Mouse (Mus musculus) gastrocnemius, adult 8-10 months (tissue): ENCODE results near the gene Ston2. TPM values are rescaled to one million over a fixed set of nuclear protein-coding genes. Genes with fewer than 3 reads are reported as not detected.
A peak's percentile ranks its signal among the peaks of the same experiment; 100 is the strongest.

Experiments
- DNase-seq, 2 experiments: peaks; one replicate each; pipeline ENCODE4 v3.0.0; 2022; ENCODE audit warnings: low spot score in 2 of 2
- total RNA-seq, 4 experiments: library from RNA; stranded (reverse); gene quantifications; 2 replicates each; pipeline ENCODE4 v1.2.4; 2022

Gene Ston2
- total RNA-seq, 4 experiments from 2014 or later = 51.5 to 79.1 (median 69.6) TPM

DNA sequence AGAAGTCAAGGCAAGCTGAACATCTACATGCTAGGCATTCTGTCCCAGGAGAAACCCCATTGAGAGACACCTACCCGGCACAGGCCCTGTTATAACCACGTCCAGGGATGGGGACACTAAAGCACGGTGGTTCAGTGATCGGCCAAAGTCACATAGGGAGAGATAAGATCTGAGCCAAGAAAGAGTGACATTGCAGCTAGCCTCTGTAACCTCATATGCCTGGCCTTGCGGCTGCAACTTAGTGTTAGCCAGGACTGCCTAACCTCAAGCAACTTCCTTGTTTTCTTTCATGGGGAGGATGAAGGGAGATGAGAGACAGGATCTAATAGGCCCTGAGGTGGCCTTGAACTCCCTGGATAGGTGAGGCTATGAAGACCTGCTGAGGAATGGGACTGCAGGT lies 122.8 kb downstream of the Ston2 start:
- no peak for DNase-seq

DNA sequence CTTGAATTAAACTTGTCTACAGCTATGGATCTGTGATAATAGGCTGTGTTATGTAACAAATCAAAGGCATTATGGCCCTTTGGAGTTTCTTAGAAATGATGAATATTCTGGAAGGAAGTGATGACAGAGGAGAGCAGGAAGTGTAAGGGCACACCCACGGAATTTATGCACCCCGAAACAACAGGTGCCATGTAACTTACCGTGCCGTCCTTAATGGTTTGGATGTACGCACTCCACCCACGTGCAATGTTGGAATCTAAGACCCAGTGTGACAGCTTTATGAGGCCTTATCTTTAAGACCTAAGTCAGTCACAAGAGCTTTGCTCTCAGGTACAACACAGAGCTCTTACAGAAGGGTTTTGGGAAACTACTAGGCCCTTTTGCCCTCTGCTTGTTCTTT lies 124.9 kb downstream of the Ston2 start:
- DNase-seq = no peak

DNA sequence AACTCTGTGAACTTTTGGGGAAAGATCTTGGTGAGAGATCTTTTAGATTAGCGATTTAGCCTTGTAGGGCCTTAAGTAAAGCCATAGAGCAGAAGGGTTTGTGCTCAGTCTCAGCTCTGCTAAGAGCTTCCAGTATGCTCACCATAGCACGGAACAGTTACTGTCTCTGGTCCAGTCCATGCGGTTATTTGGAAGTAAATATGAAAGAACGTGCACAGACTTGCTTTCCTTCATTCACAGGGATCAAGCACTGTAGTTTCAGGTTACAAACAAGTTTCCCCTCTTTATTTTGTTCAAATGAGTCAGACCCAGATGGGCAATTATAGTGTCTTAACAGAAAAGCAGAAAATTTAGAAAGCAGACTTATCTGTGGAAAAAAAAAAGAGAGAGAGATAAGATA lies 125.3 kb downstream of the Ston2 start:
- DNase-seq = no peak

DNA sequence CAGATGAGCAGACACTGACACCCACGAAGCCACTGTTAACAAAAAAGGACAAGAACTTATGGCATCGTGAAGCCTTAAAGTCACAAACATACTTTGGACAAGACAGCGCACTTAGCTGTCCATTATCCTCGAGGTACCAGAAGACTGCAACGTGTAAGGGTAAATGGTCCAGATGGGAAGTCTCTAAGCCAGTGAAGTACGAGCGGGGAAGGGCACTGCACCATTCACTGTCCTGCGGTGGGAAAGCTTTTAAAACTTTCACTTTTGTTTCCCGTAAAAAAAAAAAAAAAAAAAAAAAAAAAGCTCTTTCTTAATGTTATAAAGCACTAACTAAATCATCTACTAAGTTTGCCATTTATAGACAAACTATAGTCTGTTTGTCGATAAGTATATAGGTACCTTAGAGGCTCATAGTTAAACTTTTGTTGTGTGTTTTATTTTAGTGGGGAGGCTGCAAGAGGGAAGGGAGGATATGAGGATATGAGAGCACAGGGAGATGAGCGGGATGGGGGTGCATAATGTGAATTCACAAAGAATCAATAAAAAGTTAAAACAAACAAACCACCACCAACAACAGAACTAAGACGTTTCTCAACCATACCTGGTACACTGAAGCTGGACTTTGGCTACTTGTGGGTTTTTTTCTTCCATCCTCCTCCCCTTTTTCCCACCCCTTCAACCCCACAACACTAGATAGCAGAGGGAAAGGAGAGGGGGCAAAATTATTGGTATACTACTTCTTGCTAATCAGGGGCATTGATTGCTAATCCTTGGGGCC lies 127.4 kb downstream of the Ston2 start:
- DNase-seq = no peak

DNA sequence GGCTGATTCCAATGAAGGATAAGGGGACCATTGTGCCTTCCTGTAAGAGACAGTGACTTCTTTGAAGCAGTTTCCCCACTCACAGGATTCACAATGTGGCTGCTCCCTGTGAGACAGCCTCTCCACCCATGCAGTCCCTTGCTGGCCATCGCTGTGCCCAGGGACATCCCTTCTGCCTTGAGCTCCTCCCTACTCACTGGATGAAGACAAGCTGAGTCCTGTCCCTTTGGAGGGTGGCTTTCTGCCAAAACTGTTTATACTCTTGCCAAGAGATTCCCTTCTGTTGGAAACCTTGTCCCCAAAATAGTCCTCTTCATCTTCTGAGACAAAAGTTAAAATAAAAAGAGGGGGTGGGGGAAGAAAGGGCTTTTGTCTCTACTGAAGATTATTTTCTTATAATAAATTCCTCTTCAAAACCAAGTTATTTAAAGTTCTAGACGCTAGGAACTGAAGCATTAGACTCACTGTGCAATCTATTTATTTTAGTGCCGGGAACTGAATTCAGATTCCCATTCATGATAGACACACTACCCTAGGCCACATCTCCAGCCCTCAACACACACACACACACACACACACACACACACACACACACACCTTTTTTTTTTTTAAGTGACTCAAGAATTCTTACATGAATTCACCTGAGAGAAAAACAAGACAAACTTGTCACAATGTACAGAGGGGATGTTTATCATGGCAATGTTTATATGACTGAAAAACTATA lies 133.6 kb downstream of the Ston2 start:
- no peak for DNase-seq

DNA sequence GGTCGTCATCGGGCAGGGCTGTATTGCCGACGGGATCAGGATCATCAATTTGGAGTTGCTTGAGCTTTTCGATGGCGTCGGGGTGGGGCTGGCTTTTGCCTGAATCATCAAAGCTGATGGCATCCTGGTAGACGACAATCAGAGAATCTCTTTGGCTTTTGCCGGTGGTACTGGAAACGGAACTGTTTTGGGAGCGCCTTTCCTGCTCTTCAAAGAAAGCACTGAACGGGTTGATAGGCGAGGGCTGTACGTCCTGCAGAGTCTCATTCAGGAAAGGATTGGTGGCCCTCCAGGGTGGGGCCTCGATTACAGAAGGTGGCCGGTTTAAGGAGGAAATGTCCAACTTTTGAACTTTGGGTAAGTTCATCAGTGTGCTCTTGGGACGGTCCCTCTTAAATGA lies 139.8 kb downstream of the Ston2 start:
- no peak for DNase-seq

DNA sequence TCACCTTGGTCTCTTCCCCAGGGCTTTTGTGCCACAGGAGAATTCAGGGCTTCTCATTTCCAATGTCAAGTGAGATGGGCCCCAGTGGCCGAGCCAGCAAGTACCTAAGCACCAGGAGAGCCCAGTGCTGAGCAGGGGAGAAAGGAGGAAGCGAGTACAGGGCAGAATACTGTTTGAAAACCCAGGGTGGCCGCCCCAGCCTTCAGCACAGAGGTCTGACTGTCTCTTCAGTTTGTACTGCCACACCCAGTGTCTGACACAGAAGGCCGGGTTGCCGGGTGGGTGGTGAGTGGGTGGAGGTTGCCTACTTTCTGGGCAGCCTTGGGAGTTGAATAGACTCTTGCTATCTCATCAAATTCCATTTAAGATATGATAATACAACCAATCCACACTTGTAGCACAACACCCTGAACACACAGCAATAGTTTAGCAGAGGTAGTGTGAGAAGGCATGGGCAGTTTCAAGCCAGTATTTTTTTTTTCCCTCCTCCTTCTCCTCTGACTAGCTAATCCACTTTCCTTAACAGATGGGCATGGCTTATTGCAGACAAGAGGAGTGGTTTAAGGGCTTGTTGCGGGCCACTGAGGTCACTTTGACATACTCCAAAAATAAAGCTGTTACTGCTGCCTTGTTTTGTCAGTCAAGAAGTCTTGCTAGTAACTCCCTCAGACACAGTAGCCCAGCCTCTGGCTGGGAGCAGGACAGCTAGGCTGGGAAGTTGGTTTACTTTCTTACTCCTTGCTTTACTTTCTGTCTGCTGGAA lies 142.6 kb downstream of the Ston2 start:
- DNase-seq = no peak

DNA sequence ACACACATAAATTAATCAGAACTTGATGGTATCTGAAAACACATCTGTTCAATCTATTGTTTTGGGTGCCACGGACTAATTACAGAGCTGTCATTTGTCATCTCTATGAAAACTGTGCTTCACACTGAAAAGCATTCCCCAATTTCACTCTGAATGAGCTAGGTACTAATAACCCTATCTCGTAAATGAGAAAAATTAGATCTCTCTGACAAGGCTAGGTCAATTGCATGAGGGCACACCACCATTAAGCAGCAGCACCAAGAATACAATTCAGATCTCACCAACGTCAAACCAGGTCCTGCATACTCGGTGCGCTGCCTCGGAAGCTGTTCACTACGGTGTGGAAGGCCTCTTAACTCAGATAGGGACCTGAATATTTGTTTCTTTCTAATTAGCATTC lies 145.0 kb downstream of the Ston2 start:
- DNase-seq = no peak

DNA sequence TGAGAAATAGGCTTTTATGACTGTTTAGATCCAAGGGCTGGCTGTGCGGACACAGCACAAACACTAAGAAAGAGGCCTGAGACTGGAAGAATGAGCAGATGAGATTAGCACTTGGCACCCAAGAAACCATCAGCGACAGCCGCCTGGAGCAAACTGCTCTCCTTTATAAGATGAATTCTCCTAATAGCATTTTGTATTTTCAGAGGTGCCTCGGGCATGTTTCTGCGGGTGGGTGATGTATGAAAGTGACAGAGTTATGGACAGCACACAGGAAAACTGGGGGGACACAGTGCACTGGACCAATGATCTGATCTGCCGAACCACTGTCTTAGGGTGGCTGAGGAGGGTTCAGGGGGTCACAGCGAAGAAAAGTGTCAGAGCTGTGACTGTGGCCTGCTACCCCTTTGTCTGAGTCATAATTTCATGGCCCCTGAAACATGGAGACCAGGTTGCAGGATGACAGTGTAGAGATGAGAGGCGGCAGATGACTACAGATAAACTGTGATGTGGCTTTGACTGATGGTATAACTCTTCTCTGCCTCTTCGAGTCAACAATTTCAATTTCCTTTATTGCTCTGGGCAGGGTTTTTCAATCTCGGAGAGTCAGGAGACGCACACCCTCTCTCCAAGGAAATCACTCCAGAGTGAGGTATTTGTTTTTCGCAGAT lies 145.6 kb downstream of the Ston2 start:
- DNase-seq = no peak

DNA sequence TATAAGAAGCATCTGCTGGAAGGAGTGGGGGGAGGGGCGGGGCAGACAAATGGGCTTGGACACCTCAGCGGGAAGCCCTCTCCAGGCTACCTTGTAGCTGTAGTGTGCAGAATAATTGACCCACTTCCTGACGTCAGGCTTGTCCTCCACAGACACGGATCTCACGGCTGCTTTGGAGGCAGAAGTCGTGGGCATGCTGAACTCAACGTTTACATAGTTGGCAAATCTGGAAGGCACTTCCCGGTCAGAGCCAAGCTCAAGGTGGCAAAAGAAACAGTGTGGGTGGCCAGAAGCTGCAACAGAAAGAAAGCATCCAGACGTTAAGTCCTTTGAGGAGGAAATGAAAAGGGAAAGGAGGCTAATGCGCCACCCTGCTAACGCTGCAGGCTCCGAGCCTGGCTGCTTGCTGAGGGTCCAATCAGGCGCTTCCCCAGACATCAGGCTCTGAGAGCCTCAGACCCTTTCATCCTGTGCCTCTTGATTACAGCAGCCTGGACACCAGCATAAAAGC lies 146.5 kb downstream of the Ston2 start:
- DNase-seq = no peak

DNA sequence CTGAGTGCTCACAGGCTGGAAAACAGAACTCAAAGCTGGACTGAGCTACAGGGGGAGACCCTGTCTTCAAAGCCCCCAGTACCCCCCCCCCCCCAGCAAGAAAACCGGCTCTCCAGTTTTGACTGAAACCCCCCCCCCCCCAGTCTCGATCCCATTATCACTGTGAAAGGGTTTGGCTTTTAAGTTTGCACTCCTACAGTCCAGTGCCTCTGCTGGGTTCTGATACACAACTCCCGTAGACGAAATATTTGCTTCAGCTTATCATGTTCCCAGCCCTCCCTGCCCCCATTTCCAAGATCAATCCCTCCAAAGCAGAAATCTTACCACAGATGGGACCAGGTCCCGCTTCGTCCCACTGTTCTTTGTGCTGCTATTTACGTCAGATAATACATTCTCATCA lies 147.1 kb downstream of the Ston2 start:
- DNase-seq = no peak

DNA sequence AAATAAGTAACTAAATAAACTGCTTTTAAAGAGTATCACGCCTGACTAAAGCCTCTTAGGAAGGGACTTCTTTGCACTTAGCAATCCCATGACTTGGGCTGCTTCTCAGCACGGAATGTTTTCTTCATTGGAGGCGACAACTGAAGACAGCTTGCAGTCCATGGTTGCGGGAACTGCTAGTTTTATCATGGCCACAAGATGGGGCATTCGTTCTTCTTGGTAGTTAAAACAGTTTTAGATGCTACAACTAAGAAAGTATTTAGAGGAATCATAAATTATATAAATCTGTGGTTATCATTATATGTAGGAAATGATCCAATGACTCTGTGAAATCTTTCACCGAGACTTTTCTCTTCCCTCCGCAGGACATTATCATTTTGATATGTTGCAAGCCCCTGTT lies 147.5 kb downstream of the Ston2 start:
- DNase-seq = peak; percentile 19 to 27

DNA sequence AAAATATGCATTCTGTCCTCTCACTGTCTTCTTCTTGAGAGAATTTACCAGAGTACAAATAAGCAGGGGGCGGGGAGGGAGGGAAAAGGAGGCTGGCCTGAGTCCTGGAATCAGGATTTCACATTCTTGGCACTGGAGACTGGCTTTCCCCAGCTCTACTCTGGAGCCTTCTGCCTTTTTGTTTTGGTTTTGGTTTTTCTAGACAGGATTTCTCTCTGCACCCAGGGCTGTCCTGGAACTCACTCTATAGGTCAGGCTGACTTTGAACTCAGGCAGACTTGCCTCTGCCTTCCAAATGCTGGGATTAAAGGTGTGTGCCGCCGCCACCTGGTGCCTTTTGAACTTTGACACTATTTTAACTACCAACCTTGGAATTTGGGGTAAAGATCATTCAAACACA lies 149.8 kb downstream of the Ston2 start:
- no peak for DNase-seq

DNA sequence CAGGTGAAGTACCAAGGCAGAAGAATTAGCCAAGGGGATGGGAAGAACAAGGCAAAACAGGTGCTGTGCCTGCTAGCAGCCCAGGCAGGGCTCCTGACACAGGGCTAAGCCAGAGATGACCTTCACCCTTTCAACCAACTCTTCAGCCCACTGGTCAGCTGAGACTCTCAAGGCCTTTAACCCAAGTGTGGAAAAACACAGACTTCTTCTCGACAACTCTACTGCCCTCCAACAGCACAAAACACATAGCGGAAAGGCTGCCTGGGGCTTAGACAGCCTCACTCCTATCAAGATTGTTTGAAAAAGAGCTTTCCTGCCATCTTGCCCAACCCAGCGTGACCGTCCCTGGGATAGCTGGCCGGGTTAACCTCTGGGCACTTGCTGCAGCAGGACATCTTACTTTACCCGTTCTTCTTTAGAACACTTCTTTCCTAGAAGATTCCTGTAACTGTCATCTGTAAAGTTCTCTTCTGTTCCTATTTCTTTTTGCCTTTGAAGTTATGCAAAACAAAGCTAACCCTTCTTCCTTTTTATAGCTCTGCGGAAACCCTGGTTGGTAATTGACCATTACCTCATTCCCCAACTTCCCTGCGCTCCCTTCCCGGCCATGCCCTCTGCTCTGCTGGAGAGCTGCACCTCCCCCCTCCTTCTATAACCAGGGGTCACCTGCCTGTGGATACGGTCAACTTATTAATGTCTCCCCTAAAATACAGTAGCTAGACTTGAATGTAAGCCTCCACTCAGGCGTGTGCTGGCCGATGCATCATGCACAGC lies 150.9 kb downstream of the Ston2 start:
- DNase-seq = no peak

DNA sequence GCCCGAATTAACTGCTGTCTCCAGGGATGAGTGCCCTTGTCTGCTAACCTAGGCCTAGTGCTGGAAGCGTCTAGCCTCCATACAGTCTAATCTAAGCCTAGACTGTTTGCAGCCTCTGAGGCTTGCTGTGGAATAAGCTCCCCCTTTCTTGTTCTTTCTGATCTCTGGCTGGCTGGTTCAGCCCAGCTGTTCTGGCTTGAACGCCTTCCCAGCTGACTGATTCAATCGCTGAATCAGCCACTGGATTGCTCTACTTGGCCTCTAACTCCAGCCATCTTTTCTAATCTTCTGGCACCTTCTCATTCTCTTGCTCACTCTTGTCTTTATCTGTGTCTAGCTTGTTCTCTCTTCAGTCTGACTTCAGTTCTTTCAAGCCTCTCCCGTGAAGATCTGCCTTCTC lies 161.7 kb downstream of the Ston2 start:
- DNase-seq = no peak

DNA sequence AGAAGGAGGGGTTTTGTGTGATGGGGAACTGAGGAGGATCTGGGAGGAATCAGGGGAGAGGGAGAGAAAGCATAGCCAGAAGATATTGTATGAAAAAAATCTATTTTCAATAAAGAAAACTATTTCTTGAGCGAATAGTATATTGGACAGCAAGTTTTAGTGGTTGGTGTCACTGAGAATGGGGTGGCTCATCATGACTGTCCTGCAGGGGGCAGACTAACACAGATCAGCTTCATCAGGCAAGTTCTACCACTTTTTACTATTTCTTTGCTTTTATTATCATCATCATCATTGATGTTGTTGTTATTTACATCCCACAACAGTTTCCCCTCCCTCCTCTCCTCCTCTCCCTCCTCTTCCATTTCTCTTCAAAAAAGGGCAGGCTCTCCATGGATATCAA lies 163.2 kb downstream of the Ston2 start:
- DNase-seq = no peak

DNA sequence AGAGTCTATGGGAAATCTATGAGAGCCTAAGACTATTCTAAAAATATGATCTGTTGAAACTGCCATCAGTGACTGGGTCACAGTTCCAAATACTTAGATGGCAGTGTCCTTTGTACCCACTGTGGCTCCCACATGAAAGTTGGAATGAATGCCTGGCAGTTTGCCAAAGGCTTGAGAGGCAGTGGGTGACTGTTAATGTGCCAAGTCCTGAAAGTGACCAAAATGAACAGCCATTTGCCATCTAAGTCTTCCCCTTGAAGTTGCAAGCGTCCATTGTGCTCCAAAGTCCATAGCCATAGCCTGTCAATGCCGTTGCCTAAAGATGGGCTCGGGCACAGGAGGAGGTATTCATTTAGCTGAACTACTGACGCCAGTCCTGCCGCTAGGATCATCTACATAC lies 178.8 kb downstream of the Ston2 start:
- DNase-seq = no peak

DNA sequence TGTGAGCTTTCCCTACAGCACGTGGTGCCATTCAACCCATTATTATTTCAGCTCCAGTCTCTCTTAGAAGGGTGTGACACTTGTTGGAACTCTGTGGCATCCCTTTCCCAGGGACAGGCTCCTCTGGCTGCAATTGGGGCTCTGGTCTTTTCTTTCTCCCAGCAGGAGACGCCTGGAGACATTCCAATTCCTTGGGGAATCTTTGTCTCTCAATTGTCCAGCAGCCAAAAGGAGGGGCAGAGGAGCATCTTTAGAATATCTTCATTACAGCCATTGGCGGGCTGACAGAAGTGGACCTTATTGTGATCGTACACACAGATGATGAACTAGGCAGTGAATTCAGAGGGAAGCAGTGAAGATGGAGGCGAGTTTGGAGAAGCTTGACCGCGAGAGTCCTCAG lies 180.5 kb downstream of the Ston2 start:
- DNase-seq = no peak

DNA sequence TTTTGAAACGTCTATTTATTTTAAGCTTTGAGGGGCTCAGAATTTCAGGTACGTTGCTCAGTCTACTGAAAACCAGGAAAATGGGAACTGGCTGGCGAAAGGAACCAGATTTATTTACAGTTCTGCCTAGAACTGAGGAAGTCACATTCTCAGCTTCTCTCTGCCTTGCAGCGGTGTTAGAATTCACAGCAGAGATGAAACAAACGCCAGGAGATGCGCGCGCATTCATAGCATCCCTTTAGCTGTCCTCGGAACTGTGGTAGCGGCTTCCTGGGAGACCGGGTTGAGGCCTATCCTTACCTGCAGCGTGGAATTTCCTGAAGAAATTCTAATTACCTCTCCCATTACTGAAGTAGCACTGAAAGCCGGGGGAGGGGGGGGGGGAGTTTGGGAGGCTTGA lies 181.5 kb downstream of the Ston2 start:
- DNase-seq = no peak

DNA sequence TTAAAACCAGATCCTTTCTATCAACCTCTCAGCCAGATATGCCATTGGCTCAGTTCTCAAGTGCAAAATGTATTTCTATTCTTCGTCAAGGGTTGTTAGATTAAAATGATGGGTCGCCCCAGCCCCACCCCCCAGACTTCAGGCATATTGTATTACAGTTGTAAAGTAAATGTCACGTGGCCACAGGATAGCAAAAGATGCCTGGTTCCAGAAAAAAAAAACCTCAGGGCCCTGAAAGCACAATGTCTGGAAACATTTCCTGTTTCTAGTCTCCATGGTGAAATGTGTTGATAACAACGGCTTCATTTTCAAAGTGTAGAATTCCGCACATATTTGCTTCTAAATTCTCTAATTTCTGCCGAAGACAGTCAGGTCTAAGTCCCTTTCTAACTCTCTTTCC lies 183.6 kb downstream of the Ston2 start:
- DNase-seq = no peak

DNA sequence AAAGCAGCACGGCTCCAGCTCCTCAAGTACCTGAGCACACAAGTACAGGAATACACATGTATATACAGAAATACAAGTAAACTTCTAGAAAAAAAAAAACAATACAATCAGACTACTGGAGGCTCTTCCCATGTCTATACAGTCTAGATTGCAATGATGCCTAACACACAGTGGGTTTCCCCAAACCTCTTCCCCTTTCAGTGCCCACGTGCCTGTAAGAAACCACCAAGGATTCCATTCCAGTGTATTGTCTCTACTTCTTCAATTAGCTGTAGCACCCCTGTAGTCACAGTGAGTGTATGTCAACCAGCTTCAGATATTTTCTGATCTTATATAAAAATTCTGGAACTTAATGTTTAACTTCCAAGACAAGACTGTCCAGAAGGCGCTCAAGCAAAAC lies 196.1 kb downstream of the Ston2 start:
- DNase-seq = no peak
